Comparison of ENCODE assay signal across 11 mouse cellular contexts in the genomic region with DNA sequence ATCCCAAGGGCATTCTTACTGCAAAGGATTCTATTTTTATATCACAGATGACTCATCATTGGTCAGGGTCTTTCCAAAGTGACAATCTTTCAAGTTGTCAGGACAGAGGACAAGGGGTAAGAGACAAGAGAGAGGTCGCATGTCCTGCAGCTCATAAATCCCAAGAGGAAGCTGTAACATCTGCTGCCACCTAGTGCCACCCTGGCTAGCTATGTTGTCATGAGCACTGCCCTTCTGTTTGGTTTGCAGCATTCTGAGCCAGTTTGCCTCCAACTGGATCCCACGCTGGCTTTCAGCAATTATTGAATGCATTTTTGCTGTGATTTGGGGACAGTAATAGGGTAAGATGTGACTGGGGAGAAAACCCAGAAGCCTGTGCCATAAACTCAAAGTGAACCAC.
DNase-seq lines count a peak whose midpoint lies in the region; ATAC-seq and TF ChIP-seq lines count a peak whose summit lies in the region.
"Had no signal": no experiment of that assay in that cellular context is flagged by ENCODE, and none has a peak within 500 bp of the region (broad histone marks: within the 10 kb centered on the region; RNA-seq: fewer than 3 reads in every experiment).

No protein-coding gene starts in this region.

- peaks cover 4% of the 10 kb centered on the region; the same call in 1 of the 2 replicates for H3K27me3 ChIP-seq in kidney, embryonic 16.5 days (ENCODE audit: insufficient read depth, low read length)

- H3K4me1 ChIP-seq in kidney, embryonic 16.5 days (ENCODE audit: insufficient read depth, low read length) = peaks cover 16% of the 10 kb centered on the region

- no peaks in the 10 kb centered on the region for H3K9me3 ChIP-seq in kidney, embryonic 16.5 days (ENCODE audit: low read length)

- H3K4me3 ChIP-seq in gastrocnemius, adult 2 months = no peak overlapping the region
- no peak overlapping the region for H3K4me3 ChIP-seq in kidney, embryonic 16.5 days (ENCODE audit: low read length)

- intact Hi-C loops in gastrocnemius, adult 2 months (cut with DNase I) = no loop called here
- intact Hi-C loops in gastrocnemius, postnatal 14 days (cut with DNase I; ENCODE audit: low total_unique reads) = no loop called here

- H3K36me3 ChIP-seq in kidney, embryonic 16.5 days (ENCODE audit: insufficient read depth, low read length) = no peaks in the 10 kb centered on the region

- 20% methylated on average over 2 of the region's 2 CpGs for WGBS in kidney, embryonic 16.5 days

- H3K27ac ChIP-seq in gastrocnemius, adult 2 months = peak overlapping the region; percentile 16; the same call in 1 of the 2 replicates
- no peak overlapping the region for H3K27ac ChIP-seq in kidney, embryonic 16.5 days (ENCODE audit: low read length)
- H3K27ac ChIP-seq: liver, embryonic 14.5 days had no signal

- peak; percentile 33 for TF ChIP-seq CTCF in gastrocnemius, adult 2 months (IDR thresholded peaks at IDR 0.05)

- no peak overlapping the region for H3K4me2 ChIP-seq in kidney, embryonic 16.5 days (replicated peaks; ENCODE audit: low read depth, low read length)

- ATAC-seq in kidney, embryonic 16.5 days (ENCODE audit: low FRiP score, low TSS enrichment) = no peak

- H3K9ac ChIP-seq in kidney, embryonic 16.5 days (replicated peaks; ENCODE audit: low read length) = no peak overlapping the region
- H3K9ac ChIP-seq: liver, embryonic 14.5 days had no signal

- DNase-seq in gastrocnemius, adult 2 months = peak; percentile 25
- DNase-seq in gastrocnemius, postnatal 14 days = no peak
- peak; percentile 20 for DNase-seq in kidney, postnatal 10 days
- peak; percentile 8 for DNase-seq in lung, postnatal 10 days
- no peak for DNase-seq in lung, adult 18-20 months
- peak; percentile 54 for DNase-seq in testis, postnatal 10 days (ENCODE audit: low spot score)
- no peak for DNase-seq in spleen, postnatal 36 days (ENCODE audit: low spot score in 2 of 2)
- DNase-seq: kidney, adult 18-20 months; thymus, adult 18-20 months had no signal

Comparison
In these comparisons a context has a peak if more than half of its experiments do, and no peak if none do; other contexts are left out.
1. DNase-seq: peak in gastrocnemius, adult 2 months (single experiment), kidney, postnatal 10 days (single experiment), lung, postnatal 10 days (single experiment) and testis, postnatal 10 days (single experiment); none in gastrocnemius, postnatal 14 days (single experiment), lung, adult 18-20 months (0 of 2) and spleen, postnatal 36 days (0 of 2).